Mouse (Mus musculus) lung, postnatal 0 days (tissue): Measurements from ENCODE around the gene Csnk1e. TPM values are rescaled to one million over a fixed set of nuclear protein-coding genes. Genes with fewer than 3 reads are reported as not detected.

ENCODE experiments used
- ATAC-seq: fragments of 200-750 bp; cut with Nextera tagmentation; 2 replicates; pipeline ENCODE4 v1.8.0; 2017; ENCODE audit warnings: moderate library complexity
- DNase-seq: peaks from one replicate; pipeline ENCODE4 v3.0.0-alpha.2; 2016; ENCODE audit warnings: low spot score
- H3K27ac ChIP-seq: fragments of 300-500 bp; sonication (generic); 2 replicates; pipeline ENCODE4 v1.5.1; 2014; ENCODE audit warnings: antibody characterized with exemption, mild to moderate bottlenecking, low read length, mixed read lengths
- H3K27me3 ChIP-seq: fragments of 300-500 bp; sonication (generic); replicated peaks from 2 replicates; pipeline ENCODE4 v1.6.1; 2014; ENCODE audit warnings: low read length, mixed read lengths; ENCODE audit not compliant: insufficient read depth
- H3K36me3 ChIP-seq: fragments of 300-500 bp; sonication (generic); 2 replicates; pipeline ENCODE4 v1.6.1; 2014; ENCODE audit warnings: low read length, mixed read lengths; ENCODE audit not compliant: insufficient read depth
- H3K4me1 ChIP-seq: fragments of 300-500 bp; sonication (generic); 2 replicates; pipeline ENCODE4 v1.6.1; 2014; ENCODE audit warnings: antibody characterized with exemption, low read depth, low read length, mixed read lengths; ENCODE audit not compliant: insufficient read depth
- H3K4me2 ChIP-seq: fragments of 300-500 bp; sonication (generic); replicated peaks from 2 replicates; pipeline ENCODE4 v1.6.1; 2014; ENCODE audit warnings: low read depth, mild to moderate bottlenecking, low read length, moderate library complexity, mixed read lengths
- H3K4me3 ChIP-seq: fragments of 300-500 bp; sonication (generic); 2 replicates; pipeline ENCODE4 v1.5.1; 2014; ENCODE audit warnings: low read depth, low read length
- H3K9ac ChIP-seq: fragments of 300-500 bp; sonication (generic); replicated peaks from 2 replicates; pipeline ENCODE4 v1.6.1; 2014; ENCODE audit warnings: low read depth, mild to moderate bottlenecking
- H3K9me3 ChIP-seq: fragments of 300-500 bp; sonication (generic); 2 replicates; pipeline ENCODE4 v1.6.1; 2016; ENCODE audit warnings: low read length, mixed read lengths
- CTCF ChIP-seq: IDR thresholded peaks from 2 replicates; pipeline ENCODE4 v1.5.1; 2016; ENCODE audit warnings: antibody characterized with exemption, mild to moderate bottlenecking
- EP300 ChIP-seq: IDR thresholded peaks from 2 replicates; pipeline ENCODE4 v1.6.1; 2016; ENCODE audit warnings: antibody characterized with exemption, mild to moderate bottlenecking, control low read depth
- WGBS: fragments of 180-500 bp; shearing (Covaris S2); extraction: QIAGEN DNeasy Blood & Tissue Kit; methylation state at CpG from one replicate; pipeline ENCODE4 v1.1.7; 2014; 5-methylcytosine and 5-hydroxymethylcytosine counted together
- polyA plus RNA-seq: library from polyadenylated mRNA; unstranded; fragments of >200 nt; fragmentation: Nextera tagmentation; extraction: Ambion mirVana; gene quantifications from 2 replicates; pipeline ENCODE4 v1.2.1, GENCODE M21; 2015

Csnk1e gene
- polyA plus RNA-seq, 1 experiment from 2014 or later: 67.2 TPM

DNA sequence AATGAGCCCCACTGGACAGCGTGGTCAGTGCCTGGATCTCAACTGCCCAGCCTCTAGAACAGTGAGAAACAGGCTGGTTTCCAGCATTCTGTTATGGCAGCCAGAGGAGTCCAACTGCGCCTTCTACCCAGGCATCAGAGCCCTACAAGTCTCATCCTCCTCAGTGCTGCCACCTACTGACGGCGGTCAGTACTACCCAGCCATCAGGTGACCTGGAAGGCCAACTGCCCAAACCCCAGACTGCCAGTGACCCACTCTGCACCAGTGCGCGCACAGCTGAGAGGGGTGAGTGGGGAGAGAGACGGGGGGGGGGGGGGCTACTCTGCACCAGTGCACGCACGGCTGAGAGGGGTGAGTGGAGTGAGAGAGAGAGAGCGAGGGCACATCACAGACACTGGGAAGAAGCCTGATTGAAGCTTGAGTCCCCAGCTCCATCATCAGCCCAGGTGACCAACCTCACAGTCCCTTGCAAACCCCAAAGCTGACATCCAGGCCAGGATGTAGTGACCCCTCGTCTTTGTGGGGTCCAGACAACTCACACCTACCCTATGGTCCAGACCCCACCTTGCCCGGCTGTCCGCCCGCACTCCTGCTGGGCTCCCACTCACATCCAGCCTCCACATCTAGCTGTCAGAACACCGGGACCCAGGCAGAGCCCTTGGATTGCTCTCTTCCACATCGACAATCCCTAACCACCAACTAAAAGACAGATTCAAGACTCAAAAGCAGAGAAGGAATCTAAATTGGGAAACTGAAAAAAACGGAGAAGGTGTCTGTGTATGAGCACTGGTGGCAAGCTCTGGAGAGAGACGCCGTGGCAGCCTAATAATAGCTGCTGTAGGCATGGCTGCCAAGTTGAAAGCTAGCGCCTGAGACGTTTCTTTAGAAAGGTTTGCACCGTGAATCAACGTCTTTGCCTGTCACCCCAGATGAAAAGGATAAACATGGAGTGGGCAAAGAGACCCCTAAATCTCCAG, 74.6 kb downstream of the Csnk1e start:
- peak; percentile 88 for DNase-seq
- Histone ChIP-seq H3K4me2 (no peak overlapping the region), H3K9me3 (no peaks in the 10 kb centered on the region), H3K4me1 (no peaks in the 10 kb centered on the region), H3K4me3 (no peak overlapping the region), H3K9ac (no peak overlapping the region), H3K36me3 (peaks cover 14% of the 10 kb centered on the region; the same call in 1 of the 2 replicates), H3K27me3 (no peaks in the 10 kb centered on the region), H3K27ac (no peak overlapping the region)
- TF ChIP-seq CTCF: peak; percentile 96
- TF ChIP-seq EP300: no peak
- peak; percentile 53 for ATAC-seq
- 48% methylated on average over 20 of the region's 23 CpGs for WGBS

GRCm38 (mm10) chr15:79379658-79380057, 75.7 kb downstream of the Csnk1e start:
- ATAC-seq: no peak
- H3K27me3 ChIP-seq: no peaks in the 10 kb centered on the region
- no peak overlapping the region for H3K9ac ChIP-seq
- H3K36me3 ChIP-seq: peaks cover 14% of the 10 kb centered on the region; the same call in 1 of the 2 replicates
- no peaks in the 10 kb centered on the region for H3K4me1 ChIP-seq
- no peaks in the 10 kb centered on the region for H3K9me3 ChIP-seq
- 86% methylated on average over 7 of the region's 7 CpGs for WGBS
- no peak overlapping the region for H3K27ac ChIP-seq
- no peak for DNase-seq
- TF ChIP-seq EP300 (no peak), CTCF (no peak)
- H3K4me2 ChIP-seq: no peak overlapping the region
- no peak overlapping the region for H3K4me3 ChIP-seq

GRCm38 (mm10) chr15:79378608-79379007, 76.8 kb downstream of the Csnk1e start:
- no peak for DNase-seq
- TF ChIP-seq EP300: no peak
- H3K36me3 ChIP-seq: peaks cover 21% of the 10 kb centered on the region; the same call in 1 of the 2 replicates
- H3K4me3 ChIP-seq: no peak overlapping the region
- H3K27me3 ChIP-seq: no peaks in the 10 kb centered on the region
- no peak overlapping the region for H3K9ac ChIP-seq
- ATAC-seq: no peak
- H3K9me3 ChIP-seq: no peaks in the 10 kb centered on the region
- 95% methylated on average over 10 of the region's 10 CpGs for WGBS
- H3K27ac ChIP-seq: peak overlapping the region; percentile 81
- no peak overlapping the region for H3K4me2 ChIP-seq
- no peaks in the 10 kb centered on the region for H3K4me1 ChIP-seq

DNA sequence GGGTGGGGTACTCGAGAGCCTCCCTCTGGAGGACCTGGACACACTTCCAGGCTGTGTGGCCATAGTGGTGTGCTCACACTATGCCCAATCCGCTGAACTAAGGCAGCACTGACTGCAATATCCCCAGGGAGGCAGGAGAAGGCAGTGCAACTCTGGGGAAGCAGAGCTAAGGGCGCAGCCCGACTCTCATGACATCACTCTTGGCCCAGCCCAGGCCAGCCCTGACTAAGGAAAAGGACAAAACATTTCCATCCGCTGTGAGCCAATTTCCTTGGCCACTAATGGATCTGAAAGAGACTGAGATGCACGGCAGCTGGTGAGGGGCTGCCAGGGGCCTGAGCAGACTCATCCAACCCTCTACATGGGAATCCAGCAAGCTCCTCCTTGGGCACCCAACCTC, 77.7 kb downstream of the Csnk1e start:
- no peaks in the 10 kb centered on the region for H3K4me1 ChIP-seq
- no peaks in the 10 kb centered on the region for H3K9me3 ChIP-seq
- 51% methylated on average over 6 of the region's 6 CpGs for WGBS
- H3K4me2 ChIP-seq: no peak overlapping the region
- peak overlapping the region; percentile 81 for H3K27ac ChIP-seq
- no peaks in the 10 kb centered on the region for H3K27me3 ChIP-seq
- peaks cover 23% of the 10 kb centered on the region; the same call in 1 of the 2 replicates for H3K36me3 ChIP-seq
- DNase-seq (peak; percentile 95), ATAC-seq (peak; percentile 95)
- no peak overlapping the region for H3K9ac ChIP-seq
- TF ChIP-seq CTCF (peak; percentile 89), EP300 (peak; percentile 64; the same call in 1 of the 2 replicates)
- no peak overlapping the region for H3K4me3 ChIP-seq

GRCm38 (mm10) chr15:79374760-79375159, 80.6 kb downstream of the Csnk1e start:
- H3K4me3 ChIP-seq: no peak overlapping the region
- no peaks in the 10 kb centered on the region for H3K9me3 ChIP-seq
- no peak overlapping the region for H3K4me2 ChIP-seq
- H3K36me3 ChIP-seq: peaks cover 23% of the 10 kb centered on the region; the same call in 1 of the 2 replicates
- peaks cover 5% of the 10 kb centered on the region for H3K4me1 ChIP-seq
- WGBS: 42% methylated on average over 3 of the region's 3 CpGs
- no peaks in the 10 kb centered on the region for H3K27me3 ChIP-seq
- ATAC-seq: no peak
- H3K9ac ChIP-seq: no peak overlapping the region
- no peak for DNase-seq
- no peak for TF ChIP-seq CTCF
- no peak for TF ChIP-seq EP300
- no peak overlapping the region for H3K27ac ChIP-seq

DNA sequence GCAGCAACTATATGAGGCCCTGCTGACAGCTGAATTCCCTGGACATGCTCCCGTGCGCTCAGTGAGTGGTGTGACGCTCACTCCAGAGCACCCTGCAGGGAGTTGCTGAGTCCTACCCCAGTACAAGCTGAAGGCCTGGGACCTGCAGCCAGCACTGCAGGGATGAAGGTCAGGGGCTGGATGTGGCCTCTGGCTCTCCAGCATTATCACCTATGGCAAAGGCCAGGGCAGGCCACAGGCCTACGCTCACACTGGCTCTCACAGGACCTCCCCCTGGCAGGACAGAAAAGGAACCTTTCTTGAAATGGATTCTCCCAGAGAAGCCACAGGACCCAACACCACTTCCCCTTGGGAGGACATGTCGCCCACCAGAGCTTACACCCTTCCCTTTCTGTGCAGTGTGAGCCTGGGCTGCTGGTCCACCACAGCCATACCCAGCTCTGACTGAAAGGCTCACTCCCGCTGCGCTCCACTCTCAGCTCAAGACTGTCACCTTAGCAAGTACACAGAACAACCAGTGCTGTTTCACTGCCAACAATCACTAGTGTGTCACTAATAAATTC, 85.0 kb downstream of the Csnk1e start:
- peaks cover 9% of the 10 kb centered on the region; the same call in 1 of the 2 replicates for H3K36me3 ChIP-seq
- 74% methylated on average over 7 of the region's 7 CpGs for WGBS
- ATAC-seq (no peak), DNase-seq (no peak)
- no peak for TF ChIP-seq EP300
- no peak for TF ChIP-seq CTCF
- peak overlapping the region; percentile 95 for H3K27ac ChIP-seq
- H3K9ac ChIP-seq: 0 out of 2 replicates have a peak overlapping the region, but pooled peaks have one; percentile 23
- no peaks in the 10 kb centered on the region for H3K27me3 ChIP-seq
- H3K4me3 ChIP-seq: no peak overlapping the region
- H3K4me1 ChIP-seq: peaks cover 21% of the 10 kb centered on the region
- H3K4me2 ChIP-seq: no peak overlapping the region
- no peaks in the 10 kb centered on the region for H3K9me3 ChIP-seq
